Mouse (Mus musculus) CH12F3 (cell line): ENCODE results near the gene Grcc10.

Experiments used
- in situ Hi-C: fragments of 300-500 bp; cut with MboI; formaldehyde crosslinking; loops from 2 replicates; pipeline ENCODE4 v1.14.3; 2020; ENCODE audit warnings: low sequenced_read_pairs

The Grcc10 gene

DNA sequence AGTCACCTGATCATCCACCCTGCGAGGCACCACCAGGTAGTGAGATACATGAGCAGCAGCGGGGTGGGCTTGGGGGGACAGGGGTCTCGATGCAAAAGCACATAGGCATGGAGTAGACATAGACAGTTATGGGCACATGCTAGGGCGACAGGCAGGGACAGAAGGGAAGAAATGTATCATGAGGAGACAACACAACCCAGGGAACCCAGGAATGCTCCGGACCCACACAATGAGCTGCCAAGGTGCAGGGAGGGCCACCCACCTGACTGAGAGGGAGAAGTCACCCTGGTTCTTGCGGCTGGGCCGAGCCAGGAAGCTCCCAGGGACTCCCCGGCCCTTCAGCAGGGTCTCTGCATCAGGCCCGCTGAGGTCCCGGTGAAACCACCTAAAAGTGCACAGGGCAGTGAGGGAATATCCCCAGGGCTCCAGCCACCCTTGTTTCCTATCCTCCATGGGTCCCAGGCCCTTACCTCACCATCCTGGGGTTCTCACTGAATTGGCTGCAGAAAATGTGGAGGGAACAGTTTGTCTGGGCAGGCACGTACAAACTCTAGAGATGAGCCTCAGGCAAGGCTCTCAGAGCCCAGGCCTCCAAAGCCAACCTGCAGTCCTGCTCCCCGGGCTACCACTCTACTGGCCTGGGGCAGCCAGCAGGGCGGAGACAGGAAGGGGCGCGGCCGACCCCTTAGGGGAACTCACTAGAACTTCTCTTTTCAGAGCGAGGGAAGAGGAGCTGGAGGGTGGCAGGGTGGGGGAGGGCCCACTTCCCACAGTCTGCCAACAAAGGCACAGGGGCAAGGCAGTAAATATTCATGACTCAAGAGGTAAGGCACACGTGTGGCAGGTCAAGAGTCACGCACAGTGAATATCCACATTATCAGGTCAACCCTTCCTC, 8.5 kb downstream of the Grcc10 start:
- in situ Hi-C loops, result no loop called here

GRCm38 (mm10) chr6:124731038-124731437, 10.1 kb downstream of the Grcc10 start:
- in situ Hi-C loops, result no loop called here

GRCm38 (mm10) chr6:124729850-124730705, 11.1 kb downstream of the Grcc10 start:
- in situ Hi-C loops, result no loop called here

DNA sequence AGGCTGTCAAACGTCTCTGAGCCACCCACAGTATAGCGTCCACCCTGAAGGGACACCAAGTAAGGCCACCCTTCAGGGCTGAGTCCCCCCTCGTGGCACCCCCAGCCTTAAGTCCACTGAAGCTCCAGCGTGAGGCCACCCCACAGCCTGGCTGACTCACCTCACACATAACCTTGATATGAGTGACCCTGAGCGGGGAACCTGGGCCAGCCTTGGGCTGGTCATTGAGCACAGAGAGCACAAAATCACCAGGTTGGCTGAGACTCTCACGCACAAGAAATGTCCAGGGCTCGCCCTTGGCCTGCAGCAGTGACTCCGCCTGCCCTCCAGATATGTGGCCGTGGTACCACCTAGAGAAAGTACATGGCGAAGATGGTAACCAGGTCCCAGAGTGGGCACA, 12.6 kb downstream of the Grcc10 start:
- in situ Hi-C loops, result no loop called here

DNA sequence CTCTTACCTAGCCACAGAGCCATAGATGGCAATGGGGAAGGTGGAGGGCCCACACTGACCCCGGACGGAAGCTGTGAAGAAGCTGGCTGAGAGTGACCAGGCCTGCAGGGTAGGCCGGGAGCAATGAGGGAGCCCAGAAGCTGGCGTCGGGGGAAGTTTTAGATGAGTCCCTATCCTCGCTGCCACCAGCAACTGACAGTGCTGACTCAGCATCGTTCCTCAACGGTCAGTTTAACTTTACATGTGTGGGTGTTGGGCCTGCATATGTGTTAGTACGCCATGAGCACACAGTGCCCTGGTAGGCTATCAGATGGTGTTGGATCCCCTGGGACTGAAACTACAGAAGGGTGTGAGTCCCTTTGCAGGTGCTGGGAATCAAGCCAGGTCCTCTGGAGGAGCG, 16.7 kb downstream of the Grcc10 start:
- in situ Hi-C loops, result no loop called here

DNA sequence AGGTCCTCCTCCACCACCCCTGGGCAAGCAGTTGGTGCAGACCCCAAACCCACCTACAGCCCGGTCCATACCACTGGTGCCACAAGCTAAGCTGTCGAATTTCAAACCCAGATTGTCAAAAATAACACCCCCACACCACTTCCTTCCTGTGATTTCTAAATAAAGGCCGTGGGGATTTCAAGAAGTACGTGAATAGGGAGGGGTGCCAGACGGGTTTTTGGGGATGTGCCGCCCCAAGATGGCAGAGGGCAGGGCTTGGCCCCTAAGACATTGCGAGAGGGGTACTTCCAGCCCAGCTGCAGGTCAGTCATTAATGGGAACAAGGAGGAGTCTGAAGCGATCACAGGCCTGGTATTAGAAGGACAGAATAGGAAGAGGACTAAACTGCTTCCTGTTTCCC, 17.6 kb downstream of the Grcc10 start:
- in situ Hi-C loops, result no loop called here

GRCm38 (mm10) chr6:124722876-124723473, 18.2 kb downstream of the Grcc10 start:
- in situ Hi-C loops, result no loop called here

DNA sequence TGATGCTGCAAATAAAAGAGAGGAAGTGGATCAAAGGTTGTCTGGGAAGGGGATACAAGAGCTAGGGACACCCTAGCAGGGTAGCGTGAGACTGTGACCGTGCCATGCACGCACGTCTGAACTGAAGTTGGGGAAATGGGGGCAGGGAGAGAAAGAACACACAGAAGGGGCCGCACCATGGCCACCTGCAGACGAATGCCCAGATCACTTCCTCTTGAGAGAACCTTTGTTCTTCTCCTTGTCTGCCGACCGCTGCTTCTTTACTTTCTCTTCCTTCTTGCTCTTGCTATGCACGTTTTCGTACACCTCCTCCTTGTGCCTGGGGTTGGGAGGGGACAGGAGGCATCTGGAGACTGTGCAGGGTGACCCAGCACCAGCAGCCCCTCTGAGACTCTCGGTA, 20.3 kb downstream of the Grcc10 start:
- in situ Hi-C loops, result no loop called here

DNA sequence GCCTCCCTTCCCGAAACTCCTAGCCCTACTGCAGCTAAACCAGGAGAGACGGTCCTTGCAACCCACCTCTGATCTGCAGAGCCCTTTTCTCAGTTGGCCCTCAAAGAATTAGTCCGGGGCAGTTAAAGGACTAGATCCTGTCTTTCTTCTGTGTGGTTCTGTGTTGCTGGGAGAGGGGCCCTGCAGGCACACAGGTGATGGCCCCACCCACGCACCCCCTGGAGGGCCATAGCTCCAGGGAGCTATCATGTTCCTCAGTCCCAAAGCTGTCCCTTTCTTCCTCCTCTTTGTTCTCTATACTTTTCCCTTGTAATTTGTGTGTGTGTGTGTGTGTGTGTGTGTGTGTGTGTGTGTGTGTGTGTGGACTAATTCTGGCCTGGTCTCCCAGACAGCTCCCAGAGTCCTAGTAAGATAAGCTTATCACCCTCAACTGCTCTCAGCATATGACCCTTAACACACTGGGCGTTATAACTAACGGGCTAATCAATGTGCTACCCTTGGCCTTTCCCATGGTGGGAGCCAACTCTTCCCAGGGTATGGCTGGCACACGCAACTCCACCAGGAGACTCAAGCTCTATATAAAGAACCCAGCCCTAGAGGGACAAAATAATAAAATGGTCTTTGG, 21.7 kb downstream of the Grcc10 start:
- in situ Hi-C loops, result no loop called here

- in situ Hi-C loops, result no loop called here
Observed at GRCm38 (mm10) chr6:124718703-124719102, 22.5 kb downstream of the Grcc10 start.

DNA sequence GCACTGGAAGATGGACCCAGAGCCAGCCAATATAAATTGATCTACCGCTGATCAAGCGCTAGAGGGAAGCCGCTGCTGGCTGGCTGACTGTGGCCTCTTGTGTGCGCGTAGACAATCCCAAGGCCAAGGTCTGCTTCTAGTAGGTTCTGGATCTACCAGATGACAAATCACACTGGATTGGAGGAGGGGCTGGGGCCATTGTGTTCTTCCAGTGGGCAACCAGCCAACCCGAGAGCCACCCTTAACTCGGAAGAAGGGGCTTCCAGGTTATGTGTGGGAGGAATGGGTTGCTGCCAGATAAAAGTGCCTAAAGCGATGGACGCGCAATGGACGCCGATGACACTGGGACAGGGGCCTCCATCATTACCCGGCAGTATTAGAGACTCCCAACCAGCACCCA, 23.2 kb downstream of the Grcc10 start:
- in situ Hi-C loops, result no loop called here

- in situ Hi-C loops, result no loop called here
Observed at GRCm38 (mm10) chr6:124716864-124717490, 24.2 kb downstream of the Grcc10 start.

- in situ Hi-C loops, result no loop called here
Observed at GRCm38 (mm10) chr6:124712918-124713317, 28.3 kb downstream of the Grcc10 start.

- in situ Hi-C loops, result no loop called here
Observed at GRCm38 (mm10) chr6:124711824-124712782, 29.1 kb downstream of the Grcc10 start, which contains the start of the genes Emg1 and Phb2. Gene Emg1 (minus strand): TSS chr6:124712178. Gene Phb2 (plus strand): TSS chr6:124712336.

- in situ Hi-C loops, result no loop called here
Observed at GRCm38 (mm10) chr6:124708289-124708889, 32.8 kb downstream of the Grcc10 start.

- in situ Hi-C loops, result no loop called here
Observed at GRCm38 (mm10) chr6:124706061-124706627, 35.0 kb downstream of the Grcc10 start.

DNA sequence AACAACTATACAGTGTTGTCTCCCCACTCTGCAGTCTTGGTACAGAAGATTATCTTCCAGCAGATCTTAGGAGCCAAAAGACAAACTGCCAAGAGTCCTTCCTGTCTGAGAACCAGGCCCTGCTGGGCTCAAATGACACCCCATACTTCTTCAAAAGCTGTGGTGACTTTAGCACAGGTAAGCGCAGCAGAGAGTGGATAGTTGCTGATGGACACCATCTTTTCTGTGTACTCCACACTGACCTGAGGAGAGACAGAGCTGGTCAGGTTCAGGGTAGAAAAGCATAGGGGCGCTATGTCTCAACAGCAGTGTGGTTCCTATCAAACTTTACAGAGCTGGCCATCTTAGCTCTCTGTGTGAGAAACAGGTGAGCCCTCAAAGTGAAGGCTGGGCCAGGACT, 36.8 kb downstream of the Grcc10 start:
- in situ Hi-C loops, result no loop called here

- in situ Hi-C loops, result no loop called here
Observed at GRCm38 (mm10) chr6:124703789-124704188, 37.4 kb downstream of the Grcc10 start.

DNA sequence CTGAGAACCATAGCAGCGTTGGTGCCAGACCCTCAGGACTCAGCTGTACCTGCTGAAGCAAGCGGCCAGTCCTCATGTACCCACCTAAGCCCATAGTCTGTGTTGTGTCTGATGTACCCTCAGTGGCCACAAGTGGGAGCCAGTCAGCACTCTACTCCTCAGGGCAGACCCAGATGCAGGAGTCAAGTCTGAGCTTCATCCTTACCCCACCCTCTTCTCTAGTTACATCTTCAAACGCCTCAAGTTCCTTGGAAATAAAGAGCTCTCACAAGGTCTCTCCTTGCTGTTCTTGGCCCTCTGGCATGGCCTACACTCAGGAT, 38.4 kb downstream of the Grcc10 start:
- in situ Hi-C loops, result no loop called here
